Mouse (Mus musculus) cerebellum, adult 8-10 months (tissue): Measurements from ENCODE around the gene Cux2.

Source experiments
- DNase-seq: peaks from one replicate; pipeline ENCODE4 v3.0.0; 2022

The Cux2 gene

GRCm38 (mm10) chr5:122015149-122015548, 34.8 kb downstream of the Cux2 start:
- no peak for DNase-seq

GRCm38 (mm10) chr5:122014671-122015070, 35.2 kb downstream of the Cux2 start:
- no peak for DNase-seq

- DNase-seq: no peak
Observed at GRCm38 (mm10) chr5:122011289-122011688, 38.6 kb downstream of the Cux2 start.

GRCm38 (mm10) chr5:122007946-122008441, 41.9 kb downstream of the Cux2 start:
- DNase-seq: no peak

- no peak for DNase-seq
Observed at GRCm38 (mm10) chr5:122003460-122003859, 46.4 kb downstream of the Cux2 start.

GRCm38 (mm10) chr5:122002148-122002547, 47.8 kb downstream of the Cux2 start:
- DNase-seq: no peak

- no peak for DNase-seq
Observed at GRCm38 (mm10) chr5:122001311-122001710, 48.6 kb downstream of the Cux2 start.

- DNase-seq: no peak
Observed at GRCm38 (mm10) chr5:122000381-122000780, 49.5 kb downstream of the Cux2 start.

GRCm38 (mm10) chr5:121998981-121999795, 50.7 kb downstream of the Cux2 start:
- DNase-seq: peak; percentile 53

GRCm38 (mm10) chr5:121998281-121998680, 51.6 kb downstream of the Cux2 start:
- DNase-seq: no peak

- no peak for DNase-seq
Observed at GRCm38 (mm10) chr5:121996701-121997100, 53.2 kb downstream of the Cux2 start.

- no peak for DNase-seq
Observed at GRCm38 (mm10) chr5:121994808-121995207, 55.1 kb downstream of the Cux2 start.

- DNase-seq: no peak
Observed at GRCm38 (mm10) chr5:121991914-121992313, 58.0 kb downstream of the Cux2 start.

- no peak for DNase-seq
Observed at GRCm38 (mm10) chr5:121985855-121986254, 64.0 kb downstream of the Cux2 start.

GRCm38 (mm10) chr5:121981650-121982131, 68.2 kb downstream of the Cux2 start:
- DNase-seq: no peak

- no peak for DNase-seq
Observed at GRCm38 (mm10) chr5:121976331-121976730, 73.6 kb downstream of the Cux2 start.

GRCm38 (mm10) chr5:121973541-121973940, 76.4 kb downstream of the Cux2 start:
- peak; percentile 17 for DNase-seq

GRCm38 (mm10) chr5:121972680-121973192, 77.2 kb downstream of the Cux2 start:
- DNase-seq: no peak

GRCm38 (mm10) chr5:121968999-121969398, 80.9 kb downstream of the Cux2 start:
- DNase-seq: no peak

- DNase-seq: no peak
Observed at GRCm38 (mm10) chr5:121968416-121968815, 81.5 kb downstream of the Cux2 start.

GRCm38 (mm10) chr5:121967520-121967919, 82.4 kb downstream of the Cux2 start:
- no peak for DNase-seq

GRCm38 (mm10) chr5:121966940-121967339, 83.0 kb downstream of the Cux2 start:
- DNase-seq: no peak

- DNase-seq: no peak
Observed at GRCm38 (mm10) chr5:121962974-121963373, 86.9 kb downstream of the Cux2 start.

- DNase-seq: no peak
Observed at GRCm38 (mm10) chr5:121962359-121962758, 87.5 kb downstream of the Cux2 start.
